Mouse (Mus musculus) ES-E14 (cell line): ENCODE results near the gene Olfr692.

Source experiments
- CHD2 ChIP-seq: IDR thresholded peaks from 2 replicates; pipeline ENCODE4 v1.6.1; 2014; ENCODE audit warnings: mild to moderate bottlenecking, low read depth, low read length, inconsistent platforms
- HCFC1 ChIP-seq: IDR thresholded peaks from 2 replicates; pipeline ENCODE4 v1.6.1; 2012; ENCODE audit warnings: low read length, inconsistent platforms, borderline replicate concordance; ENCODE audit not compliant: insufficient read depth
- ZC3H11A ChIP-seq: IDR thresholded peaks from 2 replicates; pipeline ENCODE4 v1.6.1; 2012; ENCODE audit warnings: low read depth, mild to moderate bottlenecking, inconsistent platforms, low read length, borderline replicate concordance
- ZNF384 ChIP-seq: IDR thresholded peaks from 2 replicates; pipeline ENCODE4 v1.6.1; 2012; ENCODE audit warnings: low read depth, low read length, inconsistent platforms

- TF ChIP-seq HCFC1 (no peak), ZNF384 (no peak), CHD2 (no peak), ZC3H11A (no peak)
Measured at GRCm38 (mm10) chr7:105342752-105343151, 25.3 kb upstream of the Olfr692 start.
